ENCODE assay signal across 30 mouse cellular contexts in genomic region chr8:110040509-110040908, GRCm38 (mm10). TPM values are rescaled to one million over a fixed set of nuclear protein-coding genes. Genes with fewer than 3 reads are reported as not detected.
DNase-seq lines count a peak whose midpoint lies in the region; ATAC-seq lines count a peak whose summit lies in the region.
"Had no signal": no experiment of that assay in that cellular context is flagged by ENCODE, and none has a peak within 500 bp of the region (broad histone marks: within the 10 kb centered on the region; RNA-seq: fewer than 3 reads in every experiment).

No protein-coding gene starts in this region.

- H3K4me2 ChIP-seq in intestine, embryonic 16.5 days (ENCODE audit: low read depth, low read length): no peak overlapping the region
- H3K4me2 ChIP-seq: embryonic facial prominence, embryonic 13.5 days; forebrain, embryonic 12.5 days; forebrain, embryonic 15.5 days; heart, embryonic 11.5 days; hindbrain, embryonic 13.5 days had no signal

- H3K36me3 ChIP-seq in intestine, embryonic 16.5 days (ENCODE audit: control insufficient read depth, insufficient read depth, low read length): no peaks in the 10 kb centered on the region
- H3K36me3 ChIP-seq: embryonic facial prominence, embryonic 10.5 days; embryonic facial prominence, embryonic 13.5 days; forebrain, embryonic 12.5 days; forebrain, embryonic 15.5 days; hindbrain, embryonic 10.5 days; hindbrain, embryonic 13.5 days had no signal

- H3K27ac ChIP-seq in intestine, embryonic 16.5 days (ENCODE audit: low read length): no peak overlapping the region
- H3K27ac ChIP-seq: embryonic facial prominence, embryonic 10.5 days; embryonic facial prominence, embryonic 13.5 days; forebrain, embryonic 12.5 days; forebrain, embryonic 15.5 days; hindbrain, embryonic 10.5 days; hindbrain, embryonic 13.5 days had no signal

- H3K4me3 ChIP-seq in intestine, embryonic 16.5 days (ENCODE audit: low read length): no peak overlapping the region
- H3K4me3 ChIP-seq: embryonic facial prominence, embryonic 10.5 days; embryonic facial prominence, embryonic 13.5 days; erythroblast, embryonic 14.5 days; forebrain, embryonic 12.5 days; forebrain, embryonic 15.5 days; hindbrain, embryonic 10.5 days; hindbrain, embryonic 13.5 days had no signal

- no peaks in the 10 kb centered on the region for H3K4me1 ChIP-seq in intestine, embryonic 16.5 days (ENCODE audit: control insufficient read depth, insufficient read depth, low read length)
- H3K4me1 ChIP-seq: embryonic facial prominence, embryonic 13.5 days; forebrain, embryonic 12.5 days; hindbrain, embryonic 13.5 days had no signal

- no peaks in the 10 kb centered on the region for H3K27me3 ChIP-seq in intestine, embryonic 16.5 days (replicated peaks; ENCODE audit: control insufficient read depth, insufficient read depth, low read length)
- H3K27me3 ChIP-seq: embryonic facial prominence, embryonic 13.5 days; forebrain, embryonic 12.5 days; forebrain, embryonic 15.5 days; hindbrain, embryonic 13.5 days had no signal

- no peaks in the 10 kb centered on the region; the same call in 1 of the 2 replicates for H3K9me3 ChIP-seq in intestine, embryonic 16.5 days (ENCODE audit: control insufficient read depth, low read length)
- H3K9me3 ChIP-seq: embryonic facial prominence, embryonic 10.5 days; embryonic facial prominence, embryonic 13.5 days; forebrain, embryonic 12.5 days; forebrain, embryonic 15.5 days; hindbrain, embryonic 13.5 days had no signal

- WGBS in intestine, embryonic 16.5 days: 66% methylated on average over 4 of the region's 4 CpGs

- no peak overlapping the region for H3K9ac ChIP-seq in intestine, embryonic 16.5 days (ENCODE audit: low read depth, low read length)
- H3K9ac ChIP-seq: embryonic facial prominence, embryonic 13.5 days; forebrain, embryonic 12.5 days; forebrain, embryonic 15.5 days; hindbrain, embryonic 13.5 days had no signal

- peak; percentile 49; the same call in 1 of the 2 replicates for ATAC-seq in intestine, embryonic 16.5 days
- ATAC-seq in megakaryocyte, adult 5-6 weeks (ENCODE audit: poor library complexity, severe bottlenecking): no peak
- ATAC-seq: activated CD4-positive, CD25-positive, alpha-beta regulatory T cell, adult 4 months; forebrain, embryonic 15.5 days; hindbrain, embryonic 16.5 days had no signal

- DNase-seq in 3T3-L1 (ENCODE audit: low read depth, low spot score): peak; percentile 66
- peak; percentile 19 for DNase-seq in Muller cell, postnatal 12 days (ENCODE audit: inconsistent ontology term)
- no peak for DNase-seq in testis, postnatal 10 days (ENCODE audit: low spot score)
- DNase-seq in spleen, adult 12 weeks (ENCODE audit: low spot score): no peak
- DNase-seq: adrenal gland, adult 8-10 months; adrenal gland, postnatal 25 days; cerebellum, adult 11-12 months; cerebellum, adult 8-10 months; cerebellum, postnatal 10 days; cerebellum, postnatal 36 days; embryo, embryonic 11 days; gastrocnemius, postnatal 25 days; heart, postnatal 36 days had no signal

RNA-seq across cellular contexts. Expression of gene Chst4, which starts 1.0 kb away (rescaled TPM):
- 3.9 and 4.4 TPM in 2 replicates for polyA plus RNA-seq in intestine, embryonic 16.5 days (2015; fragmentation: Nextera tagmentation; extraction: Ambion mirVana)
- total RNA-seq in megakaryocyte, adult 5-6 weeks (2015): not detected in 2 replicates
- not detected in 2 replicates for total RNA-seq in megakaryocyte, adult 5-6 weeks (2017)
- total RNA-seq: gastrocnemius, adult 8-10 months; gastrocnemius, postnatal 25 days had no signal
- polyA plus RNA-seq: activated CD4-positive, CD25-positive, alpha-beta regulatory T cell, adult 4 months; brain, embryonic 14.5 days; embryonic facial prominence, embryonic 10.5 days; embryonic facial prominence, embryonic 13.5 days; erythroblast, embryonic 14.5 days; forebrain, embryonic 12.5 days; forebrain, embryonic 15.5 days; hindbrain, embryonic 10.5 days; hindbrain, embryonic 13.5 days; hindbrain, embryonic 16.5 days had no signal

RNA-seq across cellular contexts. Expression of gene Zfp612, which starts 39.0 kb away (rescaled TPM):
- polyA plus RNA-seq in intestine, embryonic 16.5 days (2015; fragmentation: Nextera tagmentation; extraction: Ambion mirVana): 3.7 and 4.9 TPM in 2 replicates
- not detected in 2 replicates for total RNA-seq in megakaryocyte, adult 5-6 weeks (2015)
- not detected in 2 replicates for total RNA-seq in megakaryocyte, adult 5-6 weeks (2017)
- polyA plus RNA-seq: erythroblast, embryonic 14.5 days had no signal

RNA-seq across cellular contexts. Expression of gene Tat, which starts 50.3 kb away (rescaled TPM):
- not detected in 2 replicates for polyA plus RNA-seq in intestine, embryonic 16.5 days (2015; fragmentation: Nextera tagmentation; extraction: Ambion mirVana)
- total RNA-seq in megakaryocyte, adult 5-6 weeks (2015): not detected in 2 replicates
- not detected in 2 replicates for total RNA-seq in megakaryocyte, adult 5-6 weeks (2017)
- total RNA-seq: adrenal gland, postnatal 25 days; ES-E14; gastrocnemius, postnatal 25 days had no signal
- polyA plus RNA-seq: activated CD4-positive, CD25-positive, alpha-beta regulatory T cell, adult 4 months; cortical plate, adult 2 months; embryonic facial prominence, embryonic 10.5 days; embryonic facial prominence, embryonic 13.5 days; erythroblast, embryonic 14.5 days; forebrain, embryonic 12.5 days; forebrain, embryonic 15.5 days; heart, embryonic 11.5 days; heart, embryonic 14.5 days; hindbrain, embryonic 10.5 days; hindbrain, embryonic 13.5 days; hindbrain, embryonic 16.5 days had no signal

Comparison
In these comparisons a context has a peak if more than half of its experiments do, and no peak if none do; other contexts are left out.
1. DNase-seq: peak in 3T3-L1 (single experiment) and Muller cell, postnatal 12 days (single experiment); none in testis, postnatal 10 days (single experiment) and spleen, adult 12 weeks (single experiment).